Mouse (Mus musculus) spleen, postnatal 10 days (tissue): Measurements from ENCODE around the gene Spice1.

ENCODE experiments used
- DNase-seq, 2 experiments: peaks; one replicate each; pipeline ENCODE4 v3.0.0; 2021 to 2022; ENCODE audit warnings: low spot score in 2 of 2

Gene Spice1

GRCm38 (mm10) chr16:44365522-44365921, 18.6 kb downstream of the Spice1 start:
- DNase-seq: no peak

DNA sequence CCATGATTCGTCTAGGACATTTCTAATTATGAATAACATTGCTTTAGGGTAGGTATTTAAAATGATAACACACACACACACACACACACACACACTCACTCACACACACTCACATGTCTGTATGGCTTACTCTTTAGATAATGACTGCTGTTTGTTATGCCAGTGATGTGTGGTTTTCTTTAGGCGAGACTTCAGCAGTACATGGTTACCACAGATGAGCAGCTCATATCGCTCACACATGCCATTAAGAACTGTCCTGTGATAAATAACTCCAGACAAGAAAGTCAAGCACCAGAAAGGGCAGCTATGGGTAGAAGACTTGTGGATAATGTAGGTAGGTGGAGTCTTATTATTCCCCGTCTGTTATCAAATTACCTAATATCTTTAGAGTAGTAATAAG, 28.5 kb downstream of the Spice1 start:
- no peak for DNase-seq

GRCm38 (mm10) chr16:44380006-44380405, 33.1 kb downstream of the Spice1 start:
- DNase-seq: no peak

GRCm38 (mm10) chr16:44381578-44381977, 34.7 kb downstream of the Spice1 start:
- DNase-seq: no peak

GRCm38 (mm10) chr16:44383549-44383948, 36.6 kb downstream of the Spice1 start:
- DNase-seq: no peak

GRCm38 (mm10) chr16:44384251-44384650, 37.3 kb downstream of the Spice1 start:
- DNase-seq: no peak

DNA sequence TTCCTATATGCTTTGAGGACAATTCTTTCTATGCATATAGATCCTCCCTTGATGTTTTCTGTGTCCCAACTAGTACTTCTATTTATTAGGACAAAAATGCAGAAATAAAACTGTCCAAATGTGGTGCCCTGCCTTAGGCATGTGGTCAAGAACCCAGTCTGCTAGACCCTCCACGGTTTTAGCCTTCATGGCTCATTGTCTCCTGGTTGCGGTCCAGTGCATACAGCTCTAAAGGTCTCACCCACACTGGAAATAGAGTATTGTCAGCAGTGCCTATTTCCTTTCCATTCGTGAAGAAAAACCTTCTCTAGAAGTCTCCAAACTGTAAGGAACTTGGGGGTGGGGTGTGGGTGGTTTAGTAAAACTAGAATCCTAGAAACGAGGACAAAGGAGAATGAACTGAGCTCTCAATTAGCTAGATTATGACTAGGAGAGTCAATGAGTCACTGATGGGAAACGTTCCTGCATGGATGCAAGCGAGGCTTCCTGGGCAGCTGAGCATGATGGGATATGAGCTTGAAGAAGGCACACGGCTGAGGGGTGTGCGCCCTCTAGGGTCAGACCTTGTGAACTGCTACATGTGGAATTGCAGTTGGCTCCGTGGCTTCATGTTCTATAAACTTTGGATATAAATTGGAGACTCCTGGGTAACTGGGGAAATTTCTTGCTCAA, 45.1 kb downstream of the Spice1 start:
- peak; percentile 12 to 38 for DNase-seq

DNA sequence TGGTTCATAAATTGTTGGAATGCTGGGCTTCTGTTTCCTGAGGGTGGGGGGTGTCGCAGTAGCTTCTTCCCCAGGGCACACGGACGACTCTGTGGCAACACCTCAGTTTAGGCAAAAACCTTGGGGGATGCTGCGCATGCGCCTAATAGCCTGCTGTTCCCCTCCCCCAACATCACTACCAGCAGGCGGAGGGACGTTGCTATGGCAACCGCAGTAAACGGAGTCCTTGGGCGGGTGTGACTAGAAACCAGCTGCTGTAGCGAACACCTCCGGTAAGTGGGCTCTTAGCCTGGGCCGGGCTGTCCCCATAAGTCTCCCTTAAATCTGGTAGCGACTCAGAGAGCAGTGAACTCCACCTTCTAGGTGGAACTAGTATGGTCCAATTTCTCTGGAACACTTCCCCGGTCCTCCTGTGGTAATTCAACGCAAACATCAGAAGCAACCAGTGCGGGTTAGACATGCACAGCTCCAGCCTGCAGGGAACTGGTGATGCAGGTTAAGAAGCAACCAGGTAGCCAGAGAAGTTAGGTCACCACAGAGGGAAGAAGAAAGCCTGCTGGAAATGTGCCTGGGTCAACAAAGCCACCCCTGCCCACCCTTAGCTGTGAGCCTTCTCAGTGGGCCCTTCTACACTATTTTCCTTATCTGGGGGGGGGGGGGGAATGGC, 47.8 kb downstream of the Spice1 start, which contains the start of gene Cfap44:
Cfap44 (plus strand) TSS at position 220 of the 667 bp plus-strand sequence.
- DNase-seq: peak in 1 of 2 experiments; percentile 59

GRCm38 (mm10) chr16:44404933-44405332, 58.0 kb downstream of the Spice1 start:
- DNase-seq: no peak

- DNase-seq: no peak
Measured at GRCm38 (mm10) chr16:44407211-44407610, 60.3 kb downstream of the Spice1 start.

- DNase-seq: no peak
Measured at GRCm38 (mm10) chr16:44408290-44408689, 61.4 kb downstream of the Spice1 start.

DNA sequence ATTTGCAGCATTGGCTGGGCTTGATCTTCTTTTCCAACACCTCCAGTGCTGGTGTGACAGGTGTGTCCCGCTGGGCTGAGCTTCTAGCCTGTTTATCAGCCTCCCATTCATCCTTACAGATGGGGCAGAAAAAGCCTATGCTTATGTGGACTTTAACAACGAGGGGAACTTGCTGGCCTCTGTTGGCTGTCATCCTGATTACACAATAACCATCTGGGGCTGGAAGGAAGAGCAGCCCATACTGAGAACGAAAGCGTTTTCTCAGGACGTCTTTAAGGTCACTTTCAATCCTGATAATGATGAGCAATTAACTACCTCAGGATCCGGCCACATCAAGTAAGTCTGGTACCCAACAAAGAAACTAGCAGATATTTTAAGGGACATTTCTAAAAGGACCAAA, 63.3 kb downstream of the Spice1 start:
- no peak for DNase-seq

- no peak for DNase-seq
Measured at GRCm38 (mm10) chr16:44417596-44417995, 70.7 kb downstream of the Spice1 start.

DNA sequence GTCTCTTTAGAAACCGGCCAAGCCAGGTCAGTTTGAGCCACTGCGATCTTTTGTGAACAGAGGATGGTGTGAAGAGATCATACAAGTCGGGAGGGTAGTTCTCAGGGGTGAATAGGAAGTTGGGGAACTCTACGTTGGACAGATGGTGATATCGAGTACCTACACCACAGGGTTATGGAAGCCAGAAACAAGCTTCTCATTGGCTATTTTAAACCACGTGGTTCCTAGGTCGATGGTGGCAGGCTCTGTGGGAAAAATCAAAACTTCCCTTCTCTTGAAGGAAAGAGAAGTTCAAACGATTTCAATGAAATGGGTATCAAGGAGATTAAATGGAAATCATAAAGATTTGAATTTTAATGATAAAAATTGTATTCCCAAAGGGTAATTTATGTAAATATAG, 74.8 kb downstream of the Spice1 start:
- DNase-seq: no peak

- DNase-seq: no peak
Measured at GRCm38 (mm10) chr16:44423499-44423898, 76.6 kb downstream of the Spice1 start.

DNA sequence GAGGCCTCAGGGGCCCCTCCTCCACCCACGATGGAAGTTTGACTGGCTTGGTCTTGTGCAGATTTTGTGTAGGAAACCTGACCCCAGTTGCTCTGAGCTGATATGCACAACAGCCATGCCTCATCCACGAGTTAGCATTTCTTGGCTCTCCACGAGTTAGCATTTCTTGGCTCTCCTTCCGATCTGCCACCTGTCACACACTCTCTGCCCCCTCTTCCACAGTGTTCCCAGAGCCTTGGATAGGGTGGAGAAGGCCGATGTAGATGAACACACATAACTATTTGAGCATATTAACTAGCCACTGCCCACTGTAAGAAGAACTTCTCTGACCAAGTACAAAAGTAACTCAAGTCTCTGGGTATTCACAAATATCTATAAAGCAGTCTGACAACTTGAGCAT, 81.5 kb downstream of the Spice1 start:
- no peak for DNase-seq

GRCm38 (mm10) chr16:44430021-44430420, 83.1 kb downstream of the Spice1 start:
- DNase-seq: no peak

- no peak for DNase-seq
Measured at GRCm38 (mm10) chr16:44434931-44435330, 88.0 kb downstream of the Spice1 start.

DNA sequence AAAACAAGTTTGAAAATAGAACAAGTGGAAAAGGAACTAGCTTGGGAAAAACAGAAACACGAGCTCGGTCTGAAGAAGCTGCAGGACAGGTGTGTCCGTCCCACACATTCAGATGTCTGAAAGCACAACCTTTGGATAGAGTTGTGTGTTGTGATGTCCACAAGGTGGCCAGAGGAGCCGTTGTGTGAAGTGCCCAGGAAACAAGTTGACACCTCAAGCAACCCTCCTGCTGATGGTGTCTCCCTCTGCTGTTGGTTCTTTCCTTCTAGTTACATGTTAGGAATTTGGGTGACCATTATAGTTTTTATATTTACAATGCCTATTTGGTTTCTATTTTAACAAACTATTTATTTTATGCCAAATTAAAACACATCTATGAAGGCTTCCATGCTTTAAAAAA, 88.6 kb downstream of the Spice1 start:
- no peak for DNase-seq
